Mouse (Mus musculus) ES-Bruce4 (cell line): ENCODE results near the gene Ppard.

Experiments
- CTCF ChIP-seq: IDR thresholded peaks from one replicate; pipeline ENCODE4 v1.8.1; 2011; ENCODE audit warnings: low read depth, low read length
- POLR2A ChIP-seq: IDR thresholded peaks from one replicate; pipeline ENCODE4 v1.8.1; 2011; ENCODE audit warnings: low read length; ENCODE audit not compliant: insufficient read depth

GRCm38 (mm10) chr17:28188313-28188712 is 44.2 kb upstream of the Ppard start:
- TF ChIP-seq CTCF (no peak), POLR2A (no peak)
